Mouse (Mus musculus) testis, adult 2 months (tissue): ENCODE data around the gene Tmem186. TPM values are rescaled to one million over a fixed set of nuclear protein-coding genes. Genes with fewer than 3 reads are reported as not detected.

Experiments
- H3K27ac ChIP-seq: fragments of 200-500 bp; 2 replicates; pipeline ENCODE4 v1.5.1; 2012; ENCODE audit warnings: low read depth, low read length; ENCODE audit not compliant: control insufficient read depth, insufficient read depth
- H3K27me3 ChIP-seq: fragments of 200-500 bp; 2 replicates; pipeline ENCODE4 v1.6.1; 2012; ENCODE audit warnings: mild to moderate bottlenecking, low read length, moderate library complexity; ENCODE audit not compliant: control insufficient read depth, insufficient read depth
- H3K36me3 ChIP-seq: fragments of 200-500 bp; 2 replicates; pipeline ENCODE4 v1.6.1; 2012; ENCODE audit warnings: mild to moderate bottlenecking, low read length; ENCODE audit not compliant: control insufficient read depth, insufficient read depth
- H3K4me1 ChIP-seq: fragments of 200-500 bp; 2 replicates; pipeline ENCODE4 v1.6.1; 2012; ENCODE audit warnings: low read length; ENCODE audit not compliant: control insufficient read depth, insufficient read depth
- H3K4me3 ChIP-seq: fragments of 200-500 bp; 2 replicates; pipeline ENCODE4 v1.5.1; 2012; ENCODE audit warnings: low read depth, mild to moderate bottlenecking, low read length, moderate library complexity, mixed read lengths; ENCODE audit not compliant: control insufficient read depth
- CTCF ChIP-seq: fragments of 200-500 bp; IDR thresholded peaks from 2 replicates; pipeline ENCODE4 v1.5.1; 2012; ENCODE audit warnings: low read depth, mild to moderate bottlenecking, inconsistent platforms, low read length, moderate library complexity; ENCODE audit not compliant: control insufficient read depth, insufficient read depth, insufficient replicate concordance
- POLR2A ChIP-seq: fragments of 200-500 bp; IDR thresholded peaks from 2 replicates; pipeline ENCODE4 v1.6.1; 2012; ENCODE audit warnings: low read depth, mild to moderate bottlenecking, inconsistent platforms, low read length, moderate library complexity; ENCODE audit not compliant: control insufficient read depth
- polyA plus RNA-seq: library from polyadenylated mRNA; depleted of rRNA; stranded (reverse); fragments of >200 nt; gene quantifications from 2 replicates; pipeline ENCODE4 v1.2.3, GENCODE M21; 2012

The Tmem186 gene
- polyA plus RNA-seq, 1 experiment = 11.1 TPM

DNA sequence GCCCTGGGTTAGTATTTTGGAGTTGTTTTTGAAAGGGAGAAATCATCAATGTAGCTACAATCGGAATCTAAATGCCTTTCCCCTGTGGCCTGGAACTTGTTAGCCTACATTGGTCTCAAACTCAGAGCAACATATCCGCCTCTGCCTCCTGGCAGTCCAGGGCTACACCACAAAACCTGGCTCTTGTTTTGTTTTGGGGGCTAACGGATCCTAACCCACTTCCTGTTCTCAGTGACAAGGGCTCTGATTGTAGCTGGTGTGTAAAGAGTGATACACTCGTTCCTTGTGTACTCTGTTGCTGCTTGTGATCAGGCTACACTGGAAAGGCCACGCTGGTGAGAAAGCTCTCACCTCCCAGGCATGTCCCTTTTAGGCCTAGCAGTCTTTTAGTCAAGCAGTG lies 6.1 kb downstream of the Tmem186 start:
- Histone ChIP-seq H3K4me3 (no peak overlapping the region), H3K27ac (no peak overlapping the region), H3K4me1 (peaks cover 6% of the 10 kb centered on the region), H3K36me3 (no peaks in the 10 kb centered on the region; the same call in 1 of the 2 replicates), H3K27me3 (no peaks in the 10 kb centered on the region)
- TF ChIP-seq POLR2A = no peak
- no peak for TF ChIP-seq CTCF

DNA sequence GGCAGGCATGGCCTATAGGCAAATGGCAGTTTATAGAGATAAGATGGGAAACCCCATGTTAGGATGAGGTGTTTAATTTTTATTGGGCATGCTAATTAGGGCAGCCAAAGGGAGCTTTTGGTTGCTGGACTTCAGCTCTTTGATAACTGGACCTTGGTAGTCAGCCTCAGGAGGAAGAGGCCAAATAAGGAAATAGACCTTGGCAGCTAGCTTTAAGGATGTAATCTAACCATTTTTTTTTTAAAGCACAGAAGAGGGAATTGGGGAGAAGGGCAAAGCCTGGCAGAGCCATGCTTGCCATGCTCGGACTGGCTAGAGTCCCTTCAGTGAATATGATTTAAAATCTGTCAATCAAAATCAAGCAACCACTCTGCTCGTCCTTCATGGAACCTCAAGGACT lies 7.1 kb downstream of the Tmem186 start:
- no peaks in the 10 kb centered on the region; the same call in 1 of the 2 replicates for H3K36me3 ChIP-seq
- H3K27me3 ChIP-seq = no peaks in the 10 kb centered on the region
- H3K4me3 ChIP-seq = no peak overlapping the region
- no peaks in the 10 kb centered on the region for H3K4me1 ChIP-seq
- TF ChIP-seq POLR2A (no peak), CTCF (no peak)
- H3K27ac ChIP-seq = no peak overlapping the region

DNA sequence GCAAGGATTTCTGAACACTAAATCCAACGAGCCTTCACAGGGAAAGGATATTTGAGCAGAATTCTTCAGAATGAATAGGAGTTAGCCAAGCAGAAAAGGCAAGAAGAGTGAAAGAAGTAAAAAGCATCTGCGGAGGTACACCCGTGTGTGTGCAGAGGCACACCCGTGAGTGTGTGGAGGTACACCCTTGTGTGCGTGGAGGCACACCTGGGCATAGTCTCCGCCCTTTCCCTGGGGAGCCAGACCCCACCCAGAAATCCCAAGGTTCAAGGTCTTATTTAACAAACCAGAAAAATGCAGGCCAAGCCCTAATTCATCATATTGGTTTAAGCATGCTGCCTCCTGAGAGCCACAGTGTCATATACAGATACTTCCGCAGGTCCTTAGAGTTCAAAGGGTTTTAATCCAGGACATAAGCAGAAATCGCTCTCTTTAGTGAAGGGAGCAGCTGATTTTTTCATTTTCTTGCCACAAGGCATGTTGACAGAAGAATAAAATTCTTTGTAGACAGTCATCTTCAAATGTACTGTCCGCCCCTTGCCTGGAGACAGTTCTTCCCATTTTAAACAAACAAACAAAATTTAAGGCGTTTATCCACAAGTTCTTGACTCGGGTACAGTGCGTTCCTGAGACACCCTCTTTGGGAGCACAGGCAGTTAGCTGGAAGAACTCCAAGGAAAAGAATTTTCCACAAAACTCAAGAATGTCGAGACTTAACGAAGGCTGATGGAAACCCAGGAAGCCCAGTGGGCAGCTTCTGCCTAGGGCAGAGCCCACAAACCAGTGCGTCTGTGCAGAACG lies 17.0 kb downstream of the Tmem186 start:
- Histone ChIP-seq H3K27ac (peak overlapping the region; percentile 70), H3K27me3 (no peaks in the 10 kb centered on the region), H3K4me3 (no peak overlapping the region), H3K4me1 (no peaks in the 10 kb centered on the region), H3K36me3 (no peaks in the 10 kb centered on the region)
- no peak for TF ChIP-seq POLR2A
- TF ChIP-seq CTCF = no peak

DNA sequence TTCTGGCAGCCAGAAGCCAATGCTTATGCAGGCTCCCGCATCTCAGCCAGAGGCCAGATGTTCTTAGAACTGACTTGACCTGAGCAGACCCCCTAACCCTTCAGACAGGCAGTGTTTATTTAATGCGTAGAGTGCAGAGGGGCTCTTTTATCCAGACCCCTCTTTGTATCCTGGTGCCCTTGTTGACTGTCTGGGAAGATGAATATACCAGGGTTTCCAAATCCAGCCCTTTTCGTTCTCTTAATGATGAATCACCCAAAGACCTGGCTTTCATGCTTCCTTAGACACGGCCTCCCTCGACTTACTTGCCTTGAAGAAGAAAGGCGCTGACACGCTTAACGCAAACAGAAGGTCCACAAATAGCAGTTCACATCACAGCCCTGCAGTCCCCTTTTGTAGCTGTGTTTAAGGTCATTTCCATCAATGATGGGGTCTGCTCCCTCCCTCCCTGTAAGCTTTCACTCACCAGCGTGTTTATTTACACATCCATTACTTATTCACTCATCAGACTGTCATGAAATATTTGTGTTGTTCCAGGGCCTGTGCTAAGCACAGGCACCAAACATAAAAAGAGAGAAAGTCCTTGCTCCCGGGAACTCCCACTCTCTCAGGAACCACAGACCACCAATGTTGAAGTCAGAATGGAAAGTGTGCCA lies 17.7 kb downstream of the Tmem186 start:
- H3K27ac ChIP-seq = peak overlapping the region; percentile 70

DNA sequence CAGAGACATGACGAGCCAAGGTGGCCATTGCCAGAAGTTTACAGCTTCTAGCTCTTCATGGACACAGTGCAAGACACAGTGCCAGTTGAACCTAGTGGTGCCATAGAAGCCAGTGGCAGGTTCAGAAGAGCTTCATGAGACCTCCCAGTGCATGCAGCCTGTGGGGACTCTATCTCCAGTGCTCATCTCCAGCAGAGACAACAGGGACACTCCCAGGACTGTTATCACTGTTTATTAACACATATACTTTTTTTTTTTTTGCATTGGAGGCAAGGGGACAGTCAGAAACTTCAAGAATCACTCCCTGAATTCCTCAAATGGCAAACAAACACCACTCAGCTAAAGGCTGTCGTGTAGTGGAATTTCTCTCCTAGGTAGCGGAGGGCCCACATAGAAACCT lies 24.1 kb downstream of the Tmem186 start:
- Histone ChIP-seq H3K27me3 (no peaks in the 10 kb centered on the region), H3K4me1 (no peaks in the 10 kb centered on the region), H3K4me3 (no peak overlapping the region), H3K36me3 (no peaks in the 10 kb centered on the region), H3K27ac (no peak overlapping the region)
- TF ChIP-seq CTCF (no peak), POLR2A (no peak)

More for the DNA sequence above, 17.7 kb downstream of the Tmem186 start:
- no peaks in the 10 kb centered on the region for H3K27me3 ChIP-seq
- no peaks in the 10 kb centered on the region for H3K4me1 ChIP-seq
- H3K36me3 ChIP-seq = no peaks in the 10 kb centered on the region
- H3K4me3 ChIP-seq = no peak overlapping the region
- TF ChIP-seq CTCF (no peak), POLR2A (no peak)

DNA sequence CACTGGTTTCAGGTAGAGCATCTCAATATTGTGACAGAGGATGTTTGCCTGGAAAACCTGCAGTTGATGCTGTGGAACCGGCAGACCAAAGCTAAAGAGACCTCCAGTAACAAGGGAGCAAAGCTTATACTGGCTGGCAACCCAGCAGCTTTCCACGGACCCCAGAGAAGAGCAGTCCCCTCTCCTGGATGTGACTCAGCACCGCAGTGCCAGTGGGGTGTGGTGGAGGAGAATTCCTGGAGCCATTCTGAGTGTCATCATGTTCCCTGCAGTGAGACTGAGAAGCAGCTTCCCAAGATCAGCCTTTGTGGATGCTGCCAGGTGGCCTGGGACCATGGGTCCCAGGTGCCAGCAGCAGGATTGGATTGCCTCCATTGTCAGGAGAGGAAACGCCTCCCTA lies 24.5 kb downstream of the Tmem186 start:
- no peak overlapping the region for H3K27ac ChIP-seq
- no peaks in the 10 kb centered on the region for H3K4me1 ChIP-seq
- H3K36me3 ChIP-seq = no peaks in the 10 kb centered on the region
- H3K27me3 ChIP-seq = no peaks in the 10 kb centered on the region
- H3K4me3 ChIP-seq = no peak overlapping the region
- TF ChIP-seq POLR2A (no peak), CTCF (no peak)

DNA sequence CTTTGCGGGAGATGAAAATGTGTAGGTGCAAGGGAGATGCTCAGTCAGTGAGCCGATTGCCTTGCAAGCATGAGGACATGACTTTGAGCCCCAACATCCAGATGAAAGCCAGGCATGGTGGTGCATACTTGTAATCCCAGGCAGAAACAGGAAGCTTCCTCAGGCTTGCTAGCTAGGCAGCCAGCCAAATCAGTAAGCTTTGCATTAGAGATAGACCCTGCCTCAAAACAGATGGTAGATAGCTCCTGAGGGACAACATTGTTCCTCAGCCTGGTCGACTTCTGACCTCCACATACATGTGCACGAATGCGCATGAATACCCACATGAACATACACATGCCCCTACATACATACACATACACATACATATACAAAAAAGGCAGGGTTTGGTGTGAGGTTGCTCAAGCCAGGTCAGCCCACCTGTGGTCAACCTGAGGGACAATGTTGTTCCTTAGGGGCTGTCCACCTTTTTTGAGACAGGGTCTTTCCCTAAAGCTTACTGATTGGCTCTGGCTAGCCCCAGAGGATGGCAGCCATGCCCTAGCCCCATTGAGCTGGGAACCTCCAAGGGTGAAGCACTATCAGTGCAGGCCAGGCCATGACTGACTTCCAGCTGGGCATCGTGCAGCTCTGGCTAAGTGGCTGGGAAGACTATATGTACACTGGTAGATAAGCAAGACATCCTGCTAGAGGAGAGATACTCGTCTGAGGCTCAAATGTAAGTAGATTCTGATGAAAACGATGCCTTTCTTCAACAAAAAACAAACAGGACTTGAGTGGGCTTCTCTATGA lies 25.1 kb downstream of the Tmem186 start:
- Histone ChIP-seq H3K4me1 (no peaks in the 10 kb centered on the region), H3K27me3 (no peaks in the 10 kb centered on the region), H3K36me3 (no peaks in the 10 kb centered on the region), H3K4me3 (no peak overlapping the region), H3K27ac (no peak overlapping the region)
- TF ChIP-seq CTCF (no peak), POLR2A (no peak)
